In the genomic region with DNA sequence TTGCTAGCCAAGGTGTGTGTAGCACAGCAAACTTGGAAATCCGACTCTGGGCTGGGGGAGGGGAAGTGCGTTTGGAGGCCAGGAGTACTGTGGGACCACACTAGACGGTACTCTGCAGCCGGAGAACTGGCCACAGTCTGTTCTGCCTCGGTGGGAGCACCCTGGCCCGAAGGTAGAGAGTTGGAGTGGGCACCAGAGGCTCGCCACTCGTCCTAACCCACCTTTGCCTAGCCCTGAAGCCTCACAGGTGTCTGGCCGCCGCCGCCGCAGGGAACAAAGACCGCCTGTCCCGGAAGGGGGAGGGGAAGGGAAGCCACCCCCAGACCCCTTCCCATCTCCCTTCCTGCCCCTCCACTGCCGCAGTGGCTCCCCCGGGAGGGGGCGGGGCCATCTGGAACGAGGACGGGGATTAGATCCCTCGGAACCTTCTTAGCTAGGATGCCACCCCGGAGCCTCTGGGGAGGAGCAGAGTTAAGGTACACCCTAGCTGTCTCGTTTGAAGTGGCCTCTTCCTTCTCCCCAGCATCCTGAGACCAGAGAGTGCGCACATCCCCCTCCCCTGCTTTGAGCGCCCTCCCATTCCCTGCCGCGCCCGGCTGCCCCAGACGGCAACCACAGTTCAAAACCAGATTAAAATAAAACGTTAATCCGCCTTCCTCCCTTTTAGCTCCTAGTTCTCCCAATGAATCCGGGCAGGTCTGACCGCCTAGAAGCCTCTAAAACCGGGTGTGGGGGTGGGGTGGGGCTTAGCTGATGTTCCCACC, we compare ENCODE assay signal across 8 mouse cellular contexts.
DNase-seq lines count a peak whose midpoint lies in the region; ATAC-seq and TF ChIP-seq lines count a peak whose summit lies in the region.

No protein-coding gene starts in this region.

- H3K79me2 ChIP-seq in C2C12 (ENCODE audit: control insufficient read depth, insufficient read depth), result peaks cover 42% of the 10 kb centered on the region

- peak; percentile 4 to 15 for DNase-seq in cerebellum, adult 2 months
- DNase-seq in cerebellum, adult 9-11 months, result no peak
- DNase-seq in embryonic facial prominence, embryonic 14.5 days (ENCODE audit: low spot score), result peak; percentile 57
- no peak for DNase-seq in limb, embryonic 14.5 days (ENCODE audit: low spot score)
- peak; percentile 93 for DNase-seq in retina, postnatal 7 days (ENCODE audit: low read depth, low spot score)
- DNase-seq in right cerebral cortex, postnatal 10 days (ENCODE audit: low spot score in 2 of 2), result no peak
- DNase-seq in layer of hippocampus, adult 8-10 months (ENCODE audit: low spot score in 2 of 2), result no peak

- TF ChIP-seq POLR2A in cerebellum, adult 2 months (IDR thresholded peaks at IDR 0.05; ENCODE audit: borderline replicate concordance, insufficient read depth, low read length), result no peak
- no peak for TF ChIP-seq POLR2A in limb, embryonic 14.5 days (IDR thresholded peaks at IDR 0.05; ENCODE audit: borderline replicate concordance, extremely low read depth, insufficient read depth, insufficient read length)

- WGBS in cerebellum, adult 2 months, result 2% methylated on average over 33 of the region's 33 CpGs
- 2% methylated on average over 21 of the region's 33 CpGs for WGBS in embryonic facial prominence, embryonic 14.5 days
- WGBS in limb, embryonic 14.5 days, result under 1% methylated on average over 24 of the region's 33 CpGs

- 0 out of 2 replicates have a peak, but pooled peaks cover 4% of the 10 kb centered on the region for H3K9me3 ChIP-seq in embryonic facial prominence, embryonic 14.5 days (ENCODE audit: control insufficient read depth, low read length)
- peaks cover 4% of the 10 kb centered on the region; the same call in 1 of the 2 replicates for H3K9me3 ChIP-seq in limb, embryonic 14.5 days (ENCODE audit: control insufficient read depth, low read length)

- H3K4me3 ChIP-seq in cerebellum, adult 2 months (replicated peaks; ENCODE audit: insufficient read depth, low read depth, low read length), result no peak overlapping the region
- H3K4me3 ChIP-seq in C2C12 (ENCODE audit: insufficient read depth, poor library complexity, severe bottlenecking), result peak overlapping the region; percentile 84
- H3K4me3 ChIP-seq in embryonic facial prominence, embryonic 14.5 days (ENCODE audit: low read depth, low read length), result peak overlapping the region; percentile 47
- peak overlapping the region; percentile 34 for H3K4me3 ChIP-seq in limb, embryonic 14.5 days (replicated peaks; ENCODE audit: low read length)

- peaks cover 3% of the 10 kb centered on the region for H3K4me1 ChIP-seq in cerebellum, adult 2 months (ENCODE audit: control insufficient read depth, insufficient read depth, low read length)
- peaks cover 7% of the 10 kb centered on the region; the same call in 1 of the 2 replicates for H3K4me1 ChIP-seq in embryonic facial prominence, embryonic 14.5 days (ENCODE audit: control insufficient read depth, insufficient read depth, low read length)
- peaks cover 27% of the 10 kb centered on the region for H3K4me1 ChIP-seq in limb, embryonic 14.5 days (ENCODE audit: control insufficient read depth, insufficient read depth, low read length)

- H3K9ac ChIP-seq in embryonic facial prominence, embryonic 14.5 days (ENCODE audit: low read depth, low read length), result peak overlapping the region; percentile 47
- H3K9ac ChIP-seq in limb, embryonic 14.5 days (ENCODE audit: low read depth, low read length, severe bottlenecking), result peak overlapping the region; percentile 29

- H3K36me3 ChIP-seq in C2C12 (ENCODE audit: control insufficient read depth, insufficient read depth), result peaks cover 9% of the 10 kb centered on the region
- no peaks in the 10 kb centered on the region for H3K36me3 ChIP-seq in embryonic facial prominence, embryonic 14.5 days (ENCODE audit: control insufficient read depth, insufficient read depth, low read length)
- no peaks in the 10 kb centered on the region for H3K36me3 ChIP-seq in limb, embryonic 14.5 days (ENCODE audit: control insufficient read depth, insufficient read depth, low read length)

- no peak for TF ChIP-seq CTCF in cerebellum, adult 2 months (IDR thresholded peaks at IDR 0.05; ENCODE audit: borderline replicate concordance, insufficient read depth, low read depth, low read length)
- TF ChIP-seq CTCF in C2C12 (IDR thresholded peaks at IDR 0.05; ENCODE audit: control insufficient read depth, insufficient read depth, insufficient read length), result no peak

- H3K79me3 ChIP-seq in C2C12 (ENCODE audit: low read depth), result peaks cover 21% of the 10 kb centered on the region

- peak overlapping the region; percentile 55 for H3ac ChIP-seq in C2C12 (ENCODE audit: control insufficient read depth, insufficient read length, low read depth)

- H3K27me3 ChIP-seq in cerebellum, adult 2 months (ENCODE audit: control insufficient read depth, insufficient read depth, low read length), result peaks cover 20% of the 10 kb centered on the region; the same call in 1 of the 2 replicates
- peaks cover 26% of the 10 kb centered on the region for H3K27me3 ChIP-seq in C2C12 (ENCODE audit: control insufficient read depth, insufficient read depth, insufficient read length)
- peaks cover 96% of the 10 kb centered on the region for H3K27me3 ChIP-seq in embryonic facial prominence, embryonic 14.5 days (replicated peaks; ENCODE audit: control insufficient read depth, insufficient read depth, low read length)
- peaks cover 97% of the 10 kb centered on the region for H3K27me3 ChIP-seq in limb, embryonic 14.5 days (ENCODE audit: control insufficient read depth, insufficient read depth, low read length)

- peak; percentile 30; the same call in 1 of the 2 replicates for ATAC-seq in embryonic facial prominence, embryonic 14.5 days (ENCODE audit: low read depth)
- 0 out of 2 replicates have a peak, but pooled peaks have one; percentile 10 for ATAC-seq in limb, embryonic 14.5 days (ENCODE audit: low FRiP score, low read depth)

- no peak overlapping the region for H3K27ac ChIP-seq in cerebellum, adult 2 months (ENCODE audit: insufficient read depth, low read length)
- H3K27ac ChIP-seq in embryonic facial prominence, embryonic 14.5 days (replicated peaks; ENCODE audit: low read depth, low read length), result peak overlapping the region; percentile 78
- no peak overlapping the region for H3K27ac ChIP-seq in limb, embryonic 14.5 days (replicated peaks; ENCODE audit: low read depth, low read length)

- peak overlapping the region; percentile 51 for H3K4me2 ChIP-seq in embryonic facial prominence, embryonic 14.5 days (ENCODE audit: low read depth, low read length)
- peak overlapping the region; percentile 54 for H3K4me2 ChIP-seq in limb, embryonic 14.5 days (replicated peaks; ENCODE audit: low read depth, low read length, severe bottlenecking)

TF ChIP-seq in C2C12, 6 proteins besides CTCF, POLR2A, EP300 and RAD21:
- no peak for TF ChIP-seq MYOG (IDR thresholded peaks at IDR 0.05; ENCODE audit: control insufficient read depth, extremely low read depth, insufficient read length)
- no peak for TF ChIP-seq USF1 (IDR thresholded peaks at IDR 0.05; ENCODE audit: low read depth)
- TF ChIP-seq FOSL1 (IDR thresholded peaks at IDR 0.05; ENCODE audit: insufficient read depth, low read length, poor library complexity, severe bottlenecking), result no peak
- TF ChIP-seq MAX (IDR thresholded peaks at IDR 0.05), result no peak
- no peak for TF ChIP-seq CEBPB (IDR thresholded peaks at IDR 0.05; ENCODE audit: low read depth)
- no peak for TF ChIP-seq MYOD1 (IDR thresholded peaks at IDR 0.05; ENCODE audit: control insufficient read depth, insufficient read length, low read depth)

Comparison
In these comparisons a context has a peak if more than half of its experiments do, and no peak if none do; other contexts are left out.
1. DNase-seq: peak in cerebellum, adult 2 months (2 of 2), embryonic facial prominence, embryonic 14.5 days (single experiment) and retina, postnatal 7 days (single experiment); none in cerebellum, adult 9-11 months (single experiment), limb, embryonic 14.5 days (single experiment), right cerebral cortex, postnatal 10 days (0 of 2) and layer of hippocampus, adult 8-10 months (0 of 2).